Mouse (Mus musculus) forebrain, embryonic 14.5 days (tissue): Measurements from ENCODE around the gene Cpne7. TPM values are rescaled to one million over a fixed set of nuclear protein-coding genes. Genes with fewer than 3 reads are reported as not detected.

ENCODE experiments used
- ATAC-seq: fragments of 200-750 bp; cut with Nextera tagmentation; 2 replicates; pipeline ENCODE4 v1.8.0; 2017; ENCODE audit warnings: mild to moderate bottlenecking, moderate library complexity
- DNase-seq: peaks from one replicate; pipeline ENCODE4 v3.0.0-alpha.2; 2015; ENCODE audit warnings: low spot score
- H3K27ac ChIP-seq: fragments of 300-500 bp; sonication (generic); 2 replicates; pipeline ENCODE4 v1.5.1; 2014; ENCODE audit warnings: low read depth, mild to moderate bottlenecking, control low read depth, low read length, moderate library complexity
- H3K27me3 ChIP-seq: fragments of 300-500 bp; sonication (generic); replicated peaks from 2 replicates; pipeline ENCODE4 v1.6.1; 2014; ENCODE audit warnings: low read length, control low read depth, mixed read lengths; ENCODE audit not compliant: control insufficient read depth, insufficient read depth
- H3K36me3 ChIP-seq: fragments of 300-500 bp; sonication (generic); 2 replicates; pipeline ENCODE4 v1.6.1; 2014; ENCODE audit warnings: low read length, control low read depth; ENCODE audit not compliant: control insufficient read depth, insufficient read depth
- H3K4me1 ChIP-seq: fragments of 300-500 bp; sonication (generic); 2 replicates; pipeline ENCODE4 v1.6.1; 2014; ENCODE audit warnings: antibody characterized with exemption, low read length, control low read depth; ENCODE audit not compliant: control insufficient read depth, insufficient read depth
- H3K4me2 ChIP-seq: fragments of 300-500 bp; sonication (generic); 2 replicates; pipeline ENCODE4 v1.6.1; 2014; ENCODE audit warnings: mild to moderate bottlenecking, control low read depth, low read length
- H3K4me3 ChIP-seq: fragments of 300-500 bp; sonication (generic); 2 replicates; pipeline ENCODE4 v1.5.1; 2014; ENCODE audit warnings: low read depth, low read length, control low read depth
- H3K9ac ChIP-seq: fragments of 300-500 bp; sonication (generic); 2 replicates; pipeline ENCODE4 v1.6.1; 2014; ENCODE audit warnings: mild to moderate bottlenecking, low read length, control low read depth, moderate library complexity
- H3K9me3 ChIP-seq: fragments of 300-500 bp; sonication (generic); replicated peaks from 2 replicates; pipeline ENCODE4 v1.6.1; 2016; ENCODE audit warnings: low read length, control low read depth, mixed read lengths; ENCODE audit not compliant: control insufficient read depth
- WGBS: fragments of 180-500 bp; shearing (Covaris S2); extraction: QIAGEN DNeasy Blood & Tissue Kit; methylation state at CpG from one replicate; pipeline ENCODE4 v1.1.7; 2014; 5-methylcytosine and 5-hydroxymethylcytosine counted together
- polyA plus RNA-seq: library from polyadenylated mRNA; unstranded; fragments of >200 nt; fragmentation: Nextera tagmentation; extraction: Ambion mirVana; gene quantifications from 2 replicates; pipeline ENCODE4 v1.2.1, GENCODE M21; 2014

Gene Cpne7
- polyA plus RNA-seq, 1 experiment from 2014 or later = 1.0 TPM

DNA sequence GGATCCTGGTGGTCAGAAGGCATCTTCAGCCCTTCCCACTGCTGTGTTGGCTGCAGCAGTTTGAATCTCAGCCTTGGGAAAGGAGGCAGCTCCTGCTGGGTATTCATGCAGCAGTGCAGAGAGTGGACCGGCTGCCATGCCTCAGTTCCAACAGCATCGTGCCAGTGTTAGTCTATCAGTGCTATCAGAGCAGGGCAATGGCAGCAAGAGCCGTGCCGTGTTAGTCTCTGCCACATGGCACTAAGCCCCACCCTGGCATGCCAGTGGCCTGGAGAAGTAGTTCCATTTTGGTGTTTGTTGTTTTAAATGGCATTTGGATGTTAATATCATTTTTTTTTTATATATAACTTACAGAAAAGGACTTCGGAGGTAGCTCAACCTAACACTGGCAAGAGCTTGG is 8.2 kb upstream of the Cpne7 start:
- ATAC-seq = no peak
- no peak overlapping the region for H3K4me3 ChIP-seq
- H3K4me2 ChIP-seq = no peak overlapping the region
- no peak overlapping the region for H3K27ac ChIP-seq
- no peaks in the 10 kb centered on the region for H3K4me1 ChIP-seq
- 90% methylated on average over 5 of the region's 5 CpGs for WGBS
- no peaks in the 10 kb centered on the region for H3K27me3 ChIP-seq
- H3K9ac ChIP-seq = no peak overlapping the region
- no peaks in the 10 kb centered on the region for H3K9me3 ChIP-seq
- no peak for DNase-seq
- H3K36me3 ChIP-seq = peaks cover 18% of the 10 kb centered on the region

DNA sequence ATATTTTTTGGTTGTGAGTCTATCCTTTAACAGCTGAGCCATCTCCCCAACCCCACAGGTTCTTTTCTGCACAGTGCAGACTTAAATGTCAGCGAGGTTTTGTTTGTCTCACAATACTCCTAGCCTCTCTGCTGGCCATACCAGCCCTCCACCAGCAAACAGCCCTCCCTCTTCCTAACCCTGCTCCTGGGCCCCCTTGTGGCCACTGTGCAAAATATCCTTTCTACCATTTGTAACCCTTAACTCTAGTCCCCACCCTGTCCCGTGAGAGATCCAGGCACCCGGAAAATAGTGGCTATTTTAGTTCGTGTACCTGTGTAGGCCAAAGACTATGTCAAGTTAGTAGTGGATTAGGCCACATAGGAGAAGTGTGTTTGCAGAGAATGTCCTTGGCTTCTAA is 6.5 kb upstream of the Cpne7 start:
- WGBS = 19% methylated on average over 4 of the region's 4 CpGs
- peak; percentile 71 for ATAC-seq

DNA sequence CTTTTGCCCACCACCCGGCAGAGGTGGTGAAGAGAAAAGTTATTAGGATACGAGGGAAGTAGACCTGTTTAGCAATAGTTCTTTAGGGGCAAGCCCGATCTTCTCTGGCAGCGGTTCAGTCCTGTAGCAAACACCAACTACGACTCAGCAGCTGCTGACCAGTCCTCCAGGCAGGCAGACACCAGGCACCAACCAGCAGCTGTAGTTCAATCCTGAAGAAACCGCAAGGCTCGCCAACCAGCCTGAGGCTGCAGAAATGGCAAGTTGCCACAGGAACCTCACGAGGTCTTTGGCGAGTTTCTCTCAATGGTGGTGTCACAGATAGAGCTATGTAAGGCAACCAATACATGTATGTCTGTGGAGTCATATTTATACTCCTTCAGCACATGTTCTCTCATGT is 4.3 kb upstream of the Cpne7 start:
- no peak overlapping the region for H3K9ac ChIP-seq
- no peak overlapping the region for H3K4me2 ChIP-seq
- 70% methylated on average over 9 of the region's 9 CpGs for WGBS
- peaks cover 2% of the 10 kb centered on the region; the same call in 1 of the 2 replicates for H3K4me1 ChIP-seq
- H3K27me3 ChIP-seq = peaks cover 24% of the 10 kb centered on the region
- H3K4me3 ChIP-seq = no peak overlapping the region
- DNase-seq (no peak), ATAC-seq (no peak)
- no peak overlapping the region for H3K27ac ChIP-seq
- H3K9me3 ChIP-seq = no peaks in the 10 kb centered on the region
- no peaks in the 10 kb centered on the region for H3K36me3 ChIP-seq

More for the DNA sequence above, 6.5 kb upstream of the Cpne7 start:
- Histone ChIP-seq H3K27ac (no peak overlapping the region), H3K9me3 (no peaks in the 10 kb centered on the region), H3K36me3 (peaks cover under 1% of the 10 kb centered on the region), H3K27me3 (peaks cover 1% of the 10 kb centered on the region; the same call in 1 of the 2 replicates), H3K4me2 (no peak overlapping the region), H3K4me3 (no peak overlapping the region), H3K9ac (no peak overlapping the region), H3K4me1 (no peaks in the 10 kb centered on the region)
- DNase-seq = peak; percentile 62

DNA sequence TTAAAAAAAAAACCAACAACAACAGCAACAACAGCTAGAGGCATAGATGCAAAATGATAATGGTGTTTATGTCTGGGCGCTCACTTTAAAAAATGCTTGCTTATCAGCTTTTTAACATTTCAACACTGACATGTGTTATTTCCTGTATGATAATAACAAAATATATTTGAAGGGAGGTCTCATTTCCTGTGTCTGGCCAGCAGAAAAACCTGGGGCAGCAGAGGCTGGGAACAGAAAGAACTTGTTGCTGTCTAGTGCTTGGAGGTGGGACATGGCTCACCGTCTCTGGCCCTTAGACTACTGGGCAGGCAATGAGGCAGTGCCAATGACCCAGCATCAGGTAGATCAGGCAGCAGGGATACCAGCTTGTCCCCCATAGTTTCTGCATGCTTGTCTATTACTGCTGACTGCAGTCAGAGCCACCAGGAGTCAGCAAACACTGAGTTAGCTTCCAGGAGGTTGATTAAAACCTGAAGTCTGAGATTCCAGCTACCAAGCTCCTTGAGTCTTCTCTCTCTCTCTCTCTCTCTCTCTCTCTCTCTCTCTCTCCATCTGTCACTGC is 3.2 kb upstream of the Cpne7 start:
- DNase-seq (no peak), ATAC-seq (no peak)
- Histone ChIP-seq H3K4me1 (peaks cover 4% of the 10 kb centered on the region; the same call in 1 of the 2 replicates), H3K36me3 (no peaks in the 10 kb centered on the region), H3K4me2 (no peak overlapping the region), H3K9ac (no peak overlapping the region), H3K9me3 (no peaks in the 10 kb centered on the region), H3K27me3 (peaks cover 33% of the 10 kb centered on the region), H3K27ac (no peak overlapping the region), H3K4me3 (no peak overlapping the region)
- WGBS = 80% methylated on average over 2 of the region's 2 CpGs

DNA sequence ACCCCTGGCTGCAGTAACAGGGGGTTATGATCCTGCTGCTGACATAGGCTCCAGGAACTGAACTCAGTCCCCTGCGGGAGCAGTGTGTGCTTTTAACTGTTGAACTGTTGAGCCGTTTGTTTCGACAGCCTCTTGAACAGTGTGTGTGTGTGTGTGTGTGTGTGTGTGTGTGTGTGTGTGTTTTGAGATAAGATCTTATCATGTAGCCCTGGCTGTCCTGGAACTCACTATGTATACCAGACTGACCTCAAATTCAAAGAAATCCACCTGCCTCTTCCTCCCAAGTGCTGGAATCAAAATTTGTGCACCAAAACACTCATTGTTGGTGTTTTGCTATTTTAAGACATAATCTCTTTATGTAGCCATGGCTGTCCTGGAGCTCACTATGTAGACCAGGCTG is 2.5 kb upstream of the Cpne7 start:
- H3K4me2 ChIP-seq = no peak overlapping the region
- no peak overlapping the region for H3K27ac ChIP-seq
- H3K36me3 ChIP-seq = no peaks in the 10 kb centered on the region
- DNase-seq (no peak), ATAC-seq (no peak)
- peaks cover 40% of the 10 kb centered on the region for H3K27me3 ChIP-seq
- H3K4me3 ChIP-seq = no peak overlapping the region
- H3K9me3 ChIP-seq = no peaks in the 10 kb centered on the region
- 74% methylated on average over 3 of the region's 3 CpGs for WGBS
- peaks cover 4% of the 10 kb centered on the region; the same call in 1 of the 2 replicates for H3K4me1 ChIP-seq
- no peak overlapping the region for H3K9ac ChIP-seq

DNA sequence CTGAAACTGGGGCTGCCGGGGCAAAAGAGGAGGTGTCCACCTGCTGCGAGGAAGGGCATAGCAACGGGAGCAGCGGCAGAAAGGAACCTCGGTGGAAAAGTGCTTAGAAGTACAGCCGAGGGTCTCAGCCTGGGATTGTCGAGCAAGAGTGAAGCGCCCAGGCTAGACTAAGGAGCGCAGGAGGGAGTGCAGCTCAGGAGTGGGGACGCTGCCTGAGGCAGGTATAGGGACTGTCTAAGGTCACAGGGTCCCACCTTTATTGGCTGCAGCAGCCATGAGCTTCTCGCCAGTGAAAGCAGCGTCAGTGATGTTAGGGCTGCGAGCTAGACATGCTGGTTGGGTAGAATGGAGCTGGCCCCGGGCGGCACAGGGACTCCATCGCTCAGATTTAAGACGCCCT is 570 bp downstream of the Cpne7 start:
- Histone ChIP-seq H3K27ac (no peak overlapping the region), H3K4me3 (peak overlapping the region; percentile 42), H3K4me2 (peak overlapping the region; percentile 75), H3K4me1 (peaks cover 4% of the 10 kb centered on the region; the same call in 1 of the 2 replicates), H3K27me3 (peaks cover 41% of the 10 kb centered on the region), H3K9ac (peak overlapping the region; percentile 54; the same call in 1 of the 2 replicates), H3K36me3 (no peaks in the 10 kb centered on the region), H3K9me3 (no peaks in the 10 kb centered on the region)
- no peak for ATAC-seq
- 3% methylated on average over 17 of the region's 17 CpGs for WGBS
- no peak for DNase-seq

DNA sequence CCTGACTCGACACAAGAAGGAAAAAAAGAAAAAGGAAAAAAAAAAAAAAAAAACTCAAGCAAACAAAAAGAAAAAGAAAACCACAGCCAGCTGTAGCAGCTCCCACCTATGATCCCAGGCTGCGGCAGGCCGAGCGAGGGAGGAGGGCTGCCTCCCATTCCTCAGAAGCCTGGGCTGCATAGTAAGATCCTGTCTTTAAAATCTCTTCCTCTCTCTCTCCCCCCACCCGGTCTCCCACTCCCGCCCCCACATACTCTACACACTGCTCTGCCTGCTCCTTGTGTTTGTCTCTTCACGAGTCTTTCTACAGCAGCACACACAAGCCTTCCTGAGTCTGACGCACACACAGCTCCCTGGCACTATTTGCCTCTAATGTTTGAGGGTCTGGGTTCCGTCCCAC is 4.9 kb downstream of the Cpne7 start:
- no peak for DNase-seq
- no peak overlapping the region for H3K27ac ChIP-seq
- H3K9me3 ChIP-seq = no peaks in the 10 kb centered on the region
- no peaks in the 10 kb centered on the region for H3K36me3 ChIP-seq
- WGBS = 71% methylated on average over 9 of the region's 9 CpGs
- ATAC-seq = no peak
- no peak overlapping the region for H3K4me3 ChIP-seq
- no peak overlapping the region for H3K4me2 ChIP-seq
- peaks cover 34% of the 10 kb centered on the region for H3K27me3 ChIP-seq
- H3K9ac ChIP-seq = no peak overlapping the region
- peaks cover 4% of the 10 kb centered on the region; the same call in 1 of the 2 replicates for H3K4me1 ChIP-seq

DNA sequence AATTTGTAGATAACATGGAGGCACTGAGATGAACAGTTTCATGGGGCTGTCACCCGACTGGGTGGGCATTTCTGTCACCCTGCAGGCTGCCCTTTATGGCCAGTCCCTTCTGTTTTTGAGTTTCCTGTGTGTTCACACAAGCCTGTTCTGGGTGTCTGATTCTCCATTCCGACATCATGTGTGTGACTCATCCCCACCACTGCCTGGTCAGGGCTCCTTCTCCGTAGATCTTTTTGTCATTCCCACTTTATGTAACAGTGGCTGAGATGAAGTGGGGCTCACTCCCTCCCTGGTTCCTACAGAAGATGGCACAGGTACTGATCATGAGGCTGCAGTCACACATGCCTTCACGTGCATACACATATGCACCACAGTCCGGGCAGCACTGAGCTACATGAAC is 5.5 kb downstream of the Cpne7 start:
- Histone ChIP-seq H3K27me3 (peaks cover 28% of the 10 kb centered on the region), H3K27ac (no peak overlapping the region), H3K4me1 (peaks cover 4% of the 10 kb centered on the region; the same call in 1 of the 2 replicates), H3K9me3 (no peaks in the 10 kb centered on the region), H3K36me3 (no peaks in the 10 kb centered on the region), H3K4me2 (no peak overlapping the region), H3K9ac (no peak overlapping the region), H3K4me3 (no peak overlapping the region)
- WGBS = 81% methylated on average over 5 of the region's 5 CpGs
- ATAC-seq (no peak), DNase-seq (no peak)

DNA sequence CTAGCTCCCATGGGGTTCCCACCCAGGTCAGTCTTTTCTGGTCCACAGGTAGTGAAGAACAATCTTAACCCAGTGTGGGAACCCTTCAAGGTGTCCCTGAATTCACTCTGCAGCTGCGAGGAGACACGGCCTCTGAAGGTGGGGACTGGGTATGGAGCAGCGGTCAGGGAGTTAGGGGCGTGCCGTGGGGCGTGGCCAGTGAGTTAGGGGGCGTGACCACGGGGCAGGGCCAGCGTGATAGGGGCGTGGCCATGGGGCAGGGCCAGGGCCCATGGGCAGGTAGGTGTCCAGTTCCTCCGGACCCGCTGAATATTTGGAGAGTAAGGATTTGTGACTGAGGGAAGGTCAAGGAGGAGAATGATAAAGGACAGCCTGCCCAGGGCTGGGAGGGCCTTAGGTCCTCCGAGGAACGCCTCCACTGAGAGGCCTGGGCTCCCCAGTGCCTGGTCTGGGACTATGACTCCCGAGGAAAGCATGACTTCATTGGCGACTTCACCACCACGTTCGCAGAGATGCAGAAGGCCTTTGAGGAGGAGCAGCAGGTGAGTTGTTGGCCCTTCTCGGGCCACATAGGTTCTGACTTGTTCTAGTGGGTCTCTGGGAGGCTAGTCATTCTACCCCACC is 9.1 kb downstream of the Cpne7 start:
- ATAC-seq = no peak

More for the DNA sequence above, 9.1 kb downstream of the Cpne7 start:
- no peak overlapping the region for H3K4me3 ChIP-seq
- H3K27me3 ChIP-seq = 0 out of 2 replicates have a peak, but pooled peaks cover 8% of the 10 kb centered on the region
- WGBS = 6% methylated on average over 19 of the region's 19 CpGs
- no peak overlapping the region for H3K27ac ChIP-seq
- H3K4me1 ChIP-seq = no peaks in the 10 kb centered on the region
- no peak overlapping the region for H3K9ac ChIP-seq
- no peak overlapping the region for H3K4me2 ChIP-seq
- H3K9me3 ChIP-seq = no peaks in the 10 kb centered on the region
- no peak for DNase-seq
- no peaks in the 10 kb centered on the region for H3K36me3 ChIP-seq
